Mouse (Mus musculus) heart, embryonic 13.5 days (tissue): Measurements from ENCODE around the gene Nfatc2. TPM values are rescaled to one million over a fixed set of nuclear protein-coding genes. Genes with fewer than 3 reads are reported as not detected.

Experiments used
- ATAC-seq: fragments of 200-750 bp; cut with Nextera tagmentation; 2 replicates; pipeline ENCODE4 v1.8.0; 2017; ENCODE audit warnings: moderate TSS enrichment; ENCODE audit not compliant: insufficient number of reproducible peaks, low FRiP score, low TSS enrichment; ENCODE audit errors: extremely low read depth
- H3K27ac ChIP-seq: fragments of 300-500 bp; sonication (generic); replicated peaks from 2 replicates; pipeline ENCODE4 v1.5.1; 2015; ENCODE audit warnings: moderate library complexity, mild to moderate bottlenecking, inconsistent platforms
- H3K27me3 ChIP-seq: fragments of 300-500 bp; sonication (generic); replicated peaks from 2 replicates; pipeline ENCODE4 v1.6.1; 2015; ENCODE audit warnings: mild to moderate bottlenecking, inconsistent platforms
- H3K36me3 ChIP-seq: fragments of 300-500 bp; sonication (generic); 2 replicates; pipeline ENCODE4 v1.6.1; 2015; ENCODE audit warnings: mild to moderate bottlenecking, inconsistent platforms
- H3K4me1 ChIP-seq: fragments of 300-500 bp; sonication (generic); 2 replicates; pipeline ENCODE4 v1.6.1; 2015; ENCODE audit warnings: inconsistent platforms
- H3K4me2 ChIP-seq: fragments of 300-500 bp; sonication (generic); 2 replicates; pipeline ENCODE4 v1.6.1; 2015; ENCODE audit warnings: inconsistent platforms, mild to moderate bottlenecking, moderate library complexity
- H3K4me3 ChIP-seq: fragments of 300-500 bp; sonication (generic); 2 replicates; pipeline ENCODE4 v1.5.1; 2015; ENCODE audit warnings: moderate library complexity, mild to moderate bottlenecking, inconsistent platforms
- H3K9ac ChIP-seq: fragments of 300-500 bp; sonication (generic); 2 replicates; pipeline ENCODE4 v1.6.1; 2015; ENCODE audit warnings: inconsistent platforms, mild to moderate bottlenecking, moderate library complexity
- H3K9me3 ChIP-seq: fragments of 300-500 bp; sonication (generic); 2 replicates; pipeline ENCODE4 v1.6.1; 2016; ENCODE audit warnings: inconsistent platforms
- WGBS: fragments of 180-500 bp; shearing (Covaris S2); methylation state at CpG from one replicate; pipeline ENCODE4 v1.1.7; 2015; ENCODE audit warnings: mixed read lengths; 5-methylcytosine and 5-hydroxymethylcytosine counted together
- polyA plus RNA-seq: library from polyadenylated mRNA; unstranded; fragments of >200 nt; fragmentation: Nextera tagmentation; extraction: Ambion mirVana; gene quantifications from 2 replicates; pipeline ENCODE4 v1.2.1, GENCODE M21; 2015

Gene Nfatc2
- polyA plus RNA-seq, 1 experiment from 2014 or later, result 10.1 TPM

GRCm38 (mm10) chr2:168627829-168628770, 26.6 kb upstream of the Nfatc2 start:
- Histone ChIP-seq H3K9ac (no peak overlapping the region; the same call in 1 of the 2 replicates), H3K27me3 (peaks cover 66% of the 10 kb centered on the region), H3K9me3 (peaks cover 11% of the 10 kb centered on the region), H3K4me3 (no peak overlapping the region), H3K27ac (no peak overlapping the region), H3K4me1 (peaks cover 16% of the 10 kb centered on the region), H3K36me3 (no peaks in the 10 kb centered on the region), H3K4me2 (no peak overlapping the region)
- 62% methylated on average over 20 of the region's 20 CpGs for WGBS
- no peak for ATAC-seq

- Histone ChIP-seq H3K9ac (no peak overlapping the region), H3K4me1 (peaks cover 13% of the 10 kb centered on the region), H3K27me3 (peaks cover 49% of the 10 kb centered on the region), H3K4me3 (no peak overlapping the region), H3K36me3 (no peaks in the 10 kb centered on the region), H3K4me2 (no peak overlapping the region), H3K9me3 (peaks cover 11% of the 10 kb centered on the region), H3K27ac (no peak overlapping the region)
- 84% methylated on average over 9 of the region's 9 CpGs for WGBS
- ATAC-seq, result no peak
These were observed 24.9 kb upstream of the Nfatc2 start for GRCm38 (mm10) chr2:168626385-168626784.

GRCm38 (mm10) chr2:168625091-168625490, 23.6 kb upstream of the Nfatc2 start:
- 77% methylated on average over 4 of the region's 4 CpGs for WGBS
- H3K27ac ChIP-seq, result no peak overlapping the region
- H3K9me3 ChIP-seq, result peaks cover 11% of the 10 kb centered on the region
- peaks cover 37% of the 10 kb centered on the region for H3K27me3 ChIP-seq
- H3K4me3 ChIP-seq, result no peak overlapping the region
- no peaks in the 10 kb centered on the region for H3K36me3 ChIP-seq
- H3K4me2 ChIP-seq, result no peak overlapping the region
- H3K4me1 ChIP-seq, result peaks cover 18% of the 10 kb centered on the region
- no peak overlapping the region for H3K9ac ChIP-seq
- no peak for ATAC-seq

- H3K27ac ChIP-seq, result 0 out of 2 replicates have a peak overlapping the region, but pooled peaks have one; percentile 16
- H3K27me3 ChIP-seq, result peaks cover 16% of the 10 kb centered on the region
- H3K9ac ChIP-seq, result no peak overlapping the region
- H3K9me3 ChIP-seq, result peaks cover 11% of the 10 kb centered on the region
- ATAC-seq, result no peak
- WGBS, result 45% methylated on average over 11 of the region's 11 CpGs
- no peak overlapping the region for H3K4me2 ChIP-seq
- H3K4me3 ChIP-seq, result no peak overlapping the region
- H3K4me1 ChIP-seq, result peaks cover 18% of the 10 kb centered on the region
- H3K36me3 ChIP-seq, result no peaks in the 10 kb centered on the region
These were observed 19.8 kb upstream of the Nfatc2 start for GRCm38 (mm10) chr2:168621111-168621802.

- Histone ChIP-seq H3K9me3 (no peaks in the 10 kb centered on the region), H3K27me3 (0 out of 2 replicates have a peak, but pooled peaks cover 7% of the 10 kb centered on the region), H3K36me3 (no peaks in the 10 kb centered on the region), H3K27ac (no peak overlapping the region), H3K4me1 (peaks cover 44% of the 10 kb centered on the region), H3K9ac (no peak overlapping the region), H3K4me2 (no peak overlapping the region), H3K4me3 (no peak overlapping the region)
- WGBS, result 80% methylated on average over 15 of the region's 15 CpGs
- ATAC-seq, result no peak
These were observed 16.8 kb upstream of the Nfatc2 start for GRCm38 (mm10) chr2:168618205-168618717.

GRCm38 (mm10) chr2:168615160-168615559, 13.7 kb upstream of the Nfatc2 start:
- Histone ChIP-seq H3K9me3 (no peaks in the 10 kb centered on the region), H3K27ac (peak overlapping the region; percentile 64), H3K9ac (no peak overlapping the region), H3K27me3 (0 out of 2 replicates have a peak, but pooled peaks cover 7% of the 10 kb centered on the region), H3K4me3 (no peak overlapping the region), H3K4me1 (peaks cover 55% of the 10 kb centered on the region), H3K36me3 (no peaks in the 10 kb centered on the region), H3K4me2 (no peak overlapping the region)
- 73% methylated on average over 3 of the region's 3 CpGs for WGBS
- no peak for ATAC-seq

- 58% methylated on average over 18 of the region's 18 CpGs for WGBS
- H3K9ac ChIP-seq, result no peak overlapping the region
These were observed 12.9 kb upstream of the Nfatc2 start for GRCm38 (mm10) chr2:168614170-168614872.

GRCm38 (mm10) chr2:168613092-168613880, 11.8 kb upstream of the Nfatc2 start:
- H3K4me3 ChIP-seq, result no peak overlapping the region
- peak overlapping the region; percentile 29; the same call in 1 of the 2 replicates for H3K27ac ChIP-seq
- H3K9ac ChIP-seq, result no peak overlapping the region
- no peak overlapping the region for H3K4me2 ChIP-seq
- no peaks in the 10 kb centered on the region for H3K9me3 ChIP-seq
- no peak for ATAC-seq
- peaks cover 74% of the 10 kb centered on the region for H3K4me1 ChIP-seq
- 59% methylated on average over 13 of the region's 13 CpGs for WGBS
- H3K36me3 ChIP-seq, result no peaks in the 10 kb centered on the region
- H3K27me3 ChIP-seq, result 0 out of 2 replicates have a peak, but pooled peaks cover 6% of the 10 kb centered on the region

More at GRCm38 (mm10) chr2:168614170-168614872, 12.9 kb upstream of the Nfatc2 start:
- H3K36me3 ChIP-seq, result no peaks in the 10 kb centered on the region
- H3K27ac ChIP-seq, result peak overlapping the region; percentile 64
- H3K4me3 ChIP-seq, result no peak overlapping the region
- no peak for ATAC-seq
- H3K4me1 ChIP-seq, result peaks cover 63% of the 10 kb centered on the region
- 0 out of 2 replicates have a peak, but pooled peaks cover 7% of the 10 kb centered on the region for H3K27me3 ChIP-seq
- H3K9me3 ChIP-seq, result no peaks in the 10 kb centered on the region
- H3K4me2 ChIP-seq, result no peak overlapping the region

- ATAC-seq, result no peak
- H3K27ac ChIP-seq, result peak overlapping the region; percentile 84
- H3K4me1 ChIP-seq, result peaks cover 89% of the 10 kb centered on the region
- no peak overlapping the region for H3K9ac ChIP-seq
- H3K4me3 ChIP-seq, result no peak overlapping the region
- WGBS, result 65% methylated on average over 3 of the region's 3 CpGs
- no peaks in the 10 kb centered on the region for H3K36me3 ChIP-seq
- no peak overlapping the region for H3K4me2 ChIP-seq
- H3K27me3 ChIP-seq, result no peaks in the 10 kb centered on the region
- H3K9me3 ChIP-seq, result no peaks in the 10 kb centered on the region
These were observed 9.5 kb upstream of the Nfatc2 start for GRCm38 (mm10) chr2:168610941-168611340.

GRCm38 (mm10) chr2:168609653-168610248, 8.3 kb upstream of the Nfatc2 start:
- Histone ChIP-seq H3K9ac (no peak overlapping the region), H3K4me2 (no peak overlapping the region), H3K36me3 (no peaks in the 10 kb centered on the region), H3K9me3 (no peaks in the 10 kb centered on the region), H3K27ac (no peak overlapping the region), H3K27me3 (no peaks in the 10 kb centered on the region), H3K4me3 (no peak overlapping the region), H3K4me1 (peaks cover 87% of the 10 kb centered on the region)
- WGBS, result 66% methylated on average over 6 of the region's 6 CpGs
- no peak for ATAC-seq
